Mouse (Mus musculus): ENCODE data around the gene Tmem267. TPM values are rescaled to one million over a fixed set of nuclear protein-coding genes. Genes with fewer than 3 reads are reported as not detected.
A peak's percentile ranks its signal among the peaks of the same experiment; 100 is the strongest.
"Not testable (repeated sequence)": the region's sequence is repeated elsewhere in the genome, so short reads cannot be mapped to it uniquely, and the experiment has no call there.

Tmem267 gene
- polyA plus RNA-seq, 1 experiment from 2014 or later: 1.4 TPM

DNA sequence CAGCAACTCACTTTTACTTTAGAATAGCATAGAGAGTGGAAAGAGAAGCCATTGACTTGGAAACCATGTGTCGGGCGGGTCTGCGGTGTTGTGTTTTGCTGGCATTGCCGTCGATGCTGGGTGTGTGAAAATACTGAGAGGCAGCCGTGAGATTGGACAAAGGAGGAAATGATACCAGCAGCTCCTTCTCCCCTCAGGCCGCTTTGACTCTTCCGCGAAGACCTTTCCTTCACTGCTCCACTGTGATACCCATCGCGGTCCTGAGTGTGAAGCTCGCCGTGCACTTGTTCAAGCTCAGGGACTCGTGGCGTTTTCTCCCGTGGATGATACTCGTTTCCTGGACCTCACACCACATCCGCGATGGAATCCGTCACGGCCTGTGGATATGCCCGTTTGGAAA, 7.1 kb downstream of the Tmem267 start:
- H3K9ac ChIP-seq, H3K4me2 ChIP-seq, H3K36me3 ChIP-seq, H3K27ac ChIP-seq, H3K4me3 ChIP-seq, H3K27me3 ChIP-seq, H3K4me1 ChIP-seq: not testable (repeated sequence)
- peaks cover 17% of the 10 kb centered on the region for H3K9me3 ChIP-seq
- peak; percentile 30 for ATAC-seq (ENCODE audit: insufficient number of reproducible peaks, low FRiP score, low TSS enrichment, low read depth)
- 96% methylated on average over 13 of the region's 22 CpGs for WGBS

DNA sequence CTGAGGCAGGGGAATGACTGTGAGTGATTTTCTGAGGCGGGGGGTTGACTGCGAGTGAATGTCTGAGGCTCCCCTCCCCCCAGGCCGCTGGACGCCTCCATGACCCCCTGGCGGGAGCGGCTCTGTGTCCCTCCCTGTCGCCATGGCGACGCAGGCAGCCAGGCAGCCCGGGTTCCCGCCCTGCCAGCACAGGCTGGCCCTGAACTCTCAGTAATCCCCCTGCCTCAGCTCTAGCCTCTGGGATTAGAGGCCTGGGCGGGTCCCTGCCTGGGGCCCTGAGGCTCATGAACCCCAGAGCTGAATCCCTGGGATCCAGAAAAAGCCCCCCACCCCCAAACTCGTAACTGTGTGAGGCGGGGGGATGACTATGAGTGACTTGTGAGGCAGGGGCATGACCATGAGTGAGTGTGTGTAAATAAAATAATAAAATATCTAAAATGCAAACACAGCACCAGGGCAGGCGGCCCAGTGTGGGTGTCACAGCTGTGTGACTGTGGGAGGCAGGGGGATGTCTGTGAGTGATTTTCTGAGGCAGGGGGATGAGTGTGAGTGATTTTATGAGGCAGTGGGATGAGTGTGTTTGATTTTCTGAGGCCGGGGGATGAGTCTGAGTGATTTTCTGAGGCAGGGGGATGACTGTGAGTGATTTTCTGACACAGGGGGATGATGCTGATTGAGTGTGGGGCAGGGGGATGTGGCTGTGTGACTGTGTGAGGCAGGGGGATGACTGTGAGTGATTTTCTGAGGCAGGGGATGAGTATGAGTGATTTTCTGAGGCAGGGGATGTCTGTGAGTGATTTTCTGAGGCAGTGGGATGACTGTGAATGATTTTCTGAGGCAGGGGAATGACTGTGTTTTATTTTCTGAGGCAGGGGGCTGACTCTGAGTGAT, 108.7 kb downstream of the Tmem267 start:
- not testable (repeated sequence) for H3K27me3 ChIP-seq, H3K4me3 ChIP-seq, H3K36me3 ChIP-seq, H3K4me1 ChIP-seq, H3K27ac ChIP-seq, H3K9ac ChIP-seq, H3K4me2 ChIP-seq
- peak; percentile 93 for ATAC-seq (ENCODE audit: insufficient number of reproducible peaks, low FRiP score, low TSS enrichment, low read depth)
- peaks cover 12% of the 10 kb centered on the region for H3K9me3 ChIP-seq
- WGBS: 70% methylated on average over 16 of the region's 16 CpGs

DNA sequence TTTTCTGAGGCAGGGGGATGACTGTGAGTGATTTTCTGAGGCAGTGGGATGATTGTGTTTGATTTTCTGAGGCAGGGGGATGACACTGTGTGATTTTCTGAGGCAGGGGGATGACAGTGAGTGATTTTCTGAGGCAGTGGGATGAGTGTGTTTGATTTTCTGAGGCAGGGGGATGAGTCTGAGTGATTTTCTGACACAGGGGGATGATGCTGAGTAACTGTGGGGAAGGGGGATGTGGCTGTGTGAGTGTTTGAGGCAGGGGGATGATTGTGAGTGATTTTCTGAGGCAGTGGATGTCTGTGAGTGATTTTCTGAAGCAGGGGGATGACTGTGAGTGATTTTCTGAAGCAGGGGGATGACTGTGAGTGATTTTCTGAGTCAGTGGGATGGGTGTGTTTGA, 110.6 kb downstream of the Tmem267 start:
- not testable (repeated sequence) for H3K9ac ChIP-seq; ATAC-seq (ENCODE audit: insufficient number of reproducible peaks, low FRiP score, low TSS enrichment, low read depth); H3K4me2 ChIP-seq; H3K4me3 ChIP-seq; H3K4me1 ChIP-seq; H3K36me3 ChIP-seq; H3K27ac ChIP-seq; H3K27me3 ChIP-seq
- H3K9me3 ChIP-seq: peaks cover 15% of the 10 kb centered on the region

DNA sequence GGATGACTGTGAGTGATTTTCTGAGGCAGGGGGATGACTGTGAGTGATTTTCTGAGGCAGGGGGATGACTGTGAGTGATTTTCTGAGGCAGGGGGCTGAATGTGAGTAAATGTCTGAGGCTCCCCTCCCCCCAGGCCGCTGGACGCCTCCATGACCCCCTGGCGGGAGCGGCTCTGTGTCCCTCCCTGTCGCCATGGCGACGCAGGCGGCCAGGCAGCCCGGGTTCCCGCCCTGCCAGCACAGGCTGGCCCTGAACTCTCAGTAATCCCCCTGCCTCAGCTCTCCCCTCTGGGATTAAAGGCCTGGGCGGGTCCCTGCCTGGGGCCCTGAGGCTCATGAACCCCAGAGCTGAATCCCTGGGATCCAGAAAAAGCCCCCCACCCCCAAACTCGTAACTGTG, 111.2 kb downstream of the Tmem267 start:
- not testable (repeated sequence) for H3K4me2 ChIP-seq; ATAC-seq (ENCODE audit: insufficient number of reproducible peaks, low FRiP score, low TSS enrichment, low read depth); H3K27ac ChIP-seq; H3K27me3 ChIP-seq; H3K4me3 ChIP-seq; H3K36me3 ChIP-seq; H3K9ac ChIP-seq; H3K4me1 ChIP-seq
- H3K9me3 ChIP-seq: peaks cover 20% of the 10 kb centered on the region
- 79% methylated on average over 12 of the region's 12 CpGs for WGBS

DNA sequence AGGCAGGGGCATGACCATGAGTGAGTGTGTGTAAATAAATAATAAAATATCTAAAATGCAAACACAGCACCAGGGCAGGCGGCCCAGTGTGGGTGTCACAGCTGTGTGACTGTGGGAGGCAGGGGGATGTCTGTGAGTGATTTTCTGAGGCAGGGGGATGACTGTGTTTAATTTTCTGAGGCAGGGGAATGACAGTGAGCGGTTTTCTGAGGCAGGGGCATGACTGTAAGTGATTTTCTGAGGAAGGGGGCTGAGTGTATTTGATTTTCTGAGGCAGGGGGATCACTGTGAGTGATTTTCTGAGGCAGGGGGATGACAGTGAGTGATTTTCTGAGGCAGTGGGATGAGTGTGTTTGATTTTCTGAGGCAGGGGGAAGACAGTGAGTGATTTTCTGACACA, 111.7 kb downstream of the Tmem267 start:
- not testable (repeated sequence) for H3K4me1 ChIP-seq; H3K27me3 ChIP-seq; H3K36me3 ChIP-seq; H3K9ac ChIP-seq; H3K27ac ChIP-seq; H3K4me3 ChIP-seq; ATAC-seq (ENCODE audit: insufficient number of reproducible peaks, low FRiP score, low TSS enrichment, low read depth); H3K4me2 ChIP-seq
- 60% methylated on average over 2 of the region's 2 CpGs for WGBS
- H3K9me3 ChIP-seq: peaks cover 20% of the 10 kb centered on the region

DNA sequence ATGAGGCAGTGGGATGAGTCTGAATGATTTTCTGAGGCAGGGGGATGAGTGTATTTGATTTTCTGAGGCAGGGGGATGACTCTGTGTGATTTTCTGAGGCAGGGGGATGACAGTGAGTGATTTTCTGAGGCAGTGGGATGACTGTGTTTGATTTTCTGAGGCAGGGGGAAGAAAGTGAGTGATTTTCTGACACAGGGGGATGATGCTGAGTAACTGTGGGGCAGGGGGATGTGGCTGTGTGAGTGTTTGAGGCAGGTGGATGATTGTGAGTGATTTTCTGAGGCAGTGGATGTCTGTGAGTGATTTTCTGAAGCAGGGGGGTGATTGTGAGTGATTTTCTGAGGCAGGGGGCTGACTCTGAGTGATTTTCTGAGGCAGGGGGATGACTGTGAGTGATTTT, 112.3 kb downstream of the Tmem267 start:
- H3K36me3 ChIP-seq, H3K27me3 ChIP-seq, H3K9ac ChIP-seq, H3K27ac ChIP-seq, H3K4me1 ChIP-seq, H3K4me3 ChIP-seq, H3K4me2 ChIP-seq: not testable (repeated sequence)
- 0 out of 2 replicates have a peak, but pooled peaks have one; percentile 48 for ATAC-seq (ENCODE audit: insufficient number of reproducible peaks, low FRiP score, low TSS enrichment, low read depth)
- peaks cover 24% of the 10 kb centered on the region for H3K9me3 ChIP-seq

DNA sequence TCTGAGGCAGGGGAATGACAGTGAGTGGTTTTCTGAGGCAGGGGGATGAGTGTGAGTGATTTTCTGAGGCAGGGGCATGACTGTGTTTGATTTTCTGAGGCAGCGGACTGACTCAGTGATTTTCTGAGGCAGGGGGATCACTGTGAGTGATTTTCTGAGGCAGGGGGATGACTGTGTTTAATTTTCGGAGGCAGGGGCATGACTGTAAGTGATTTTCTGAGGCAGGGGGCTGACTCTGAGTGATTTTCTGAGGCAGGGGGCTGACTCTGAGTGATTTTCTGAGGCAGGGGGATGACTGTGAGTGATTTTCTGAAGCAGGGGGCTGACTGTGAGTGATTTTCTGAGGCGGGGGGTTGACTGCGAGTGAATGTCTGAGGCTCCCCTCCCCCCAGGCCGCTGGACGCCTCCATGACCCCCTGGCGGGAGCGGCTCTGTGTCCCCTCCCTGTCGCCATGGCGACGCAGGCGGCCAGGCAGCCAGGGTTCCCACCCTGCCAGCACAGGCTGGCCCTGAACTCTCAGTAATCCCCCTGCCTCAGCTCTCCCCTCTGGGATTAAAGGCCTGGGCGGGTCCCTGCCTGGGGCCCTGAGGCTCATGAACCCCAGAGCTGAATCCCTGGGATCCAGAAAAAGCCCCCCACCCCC, 115.0 kb downstream of the Tmem267 start:
- H3K4me1 ChIP-seq; ATAC-seq (ENCODE audit: insufficient number of reproducible peaks, low FRiP score, low TSS enrichment, low read depth); H3K27ac ChIP-seq; H3K27me3 ChIP-seq; H3K4me2 ChIP-seq; H3K9ac ChIP-seq; H3K36me3 ChIP-seq; H3K4me3 ChIP-seq: not testable (repeated sequence)
- 61% methylated on average over 13 of the region's 13 CpGs for WGBS
- peaks cover 12% of the 10 kb centered on the region; the same call in 1 of the 2 replicates for H3K9me3 ChIP-seq

DNA sequence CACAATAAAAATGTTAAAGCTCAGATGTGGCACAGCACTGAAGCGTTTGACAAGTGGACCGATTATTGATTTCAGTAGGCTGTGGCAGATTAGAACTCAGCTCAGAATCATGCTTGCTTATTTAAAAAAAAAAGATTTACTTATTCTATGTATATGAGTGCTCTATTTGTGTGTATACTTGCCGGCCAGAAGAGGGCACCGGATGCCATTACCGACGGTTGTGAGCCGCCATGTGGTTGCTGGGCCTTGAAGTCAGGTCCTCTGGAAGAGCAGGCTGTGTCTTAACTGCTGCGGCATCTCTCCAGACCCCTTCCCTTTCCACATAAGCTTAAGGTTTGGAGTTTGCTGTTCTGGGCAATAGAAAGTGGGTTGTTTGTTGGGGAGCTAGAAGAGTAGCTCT, 116.1 kb downstream of the Tmem267 start:
- not testable (repeated sequence) for H3K4me2 ChIP-seq

DNA sequence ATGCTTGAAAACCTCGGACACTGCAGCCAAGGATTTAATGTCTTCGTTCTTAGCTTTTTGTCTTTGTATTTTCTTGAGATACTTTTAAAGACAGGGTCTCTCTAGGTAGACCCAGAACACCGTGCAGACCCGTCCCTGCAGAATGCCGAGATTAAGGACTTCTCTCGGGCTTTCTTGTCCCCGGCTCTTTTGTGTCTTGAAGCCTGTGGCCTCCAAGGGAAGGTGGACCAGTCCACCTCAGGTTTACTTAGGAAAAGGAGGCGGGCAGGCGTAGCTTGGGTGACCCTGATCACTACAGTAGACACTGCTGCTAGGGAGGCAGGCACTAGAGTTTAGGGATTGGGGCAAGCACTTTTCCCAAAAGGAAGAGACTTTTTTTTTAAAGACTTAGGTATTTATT, 116.5 kb downstream of the Tmem267 start:
- H3K4me2 ChIP-seq, H3K9ac ChIP-seq, H3K36me3 ChIP-seq, H3K27me3 ChIP-seq, H3K27ac ChIP-seq, H3K4me3 ChIP-seq, H3K4me1 ChIP-seq: not testable (repeated sequence)
- peak; percentile 15 for ATAC-seq (ENCODE audit: insufficient number of reproducible peaks, low FRiP score, low TSS enrichment, low read depth)
- WGBS: 92% methylated on average over 8 of the region's 9 CpGs
- peaks cover 12% of the 10 kb centered on the region; the same call in 1 of the 2 replicates for H3K9me3 ChIP-seq

More for the DNA sequence above, 116.1 kb downstream of the Tmem267 start:
- not testable (repeated sequence) for H3K27me3 ChIP-seq, H3K9ac ChIP-seq, H3K4me3 ChIP-seq, H3K27ac ChIP-seq, H3K4me1 ChIP-seq, H3K36me3 ChIP-seq
- ATAC-seq (ENCODE audit: insufficient number of reproducible peaks, low FRiP score, low TSS enrichment, low read depth): peak; percentile 30
- WGBS: 93% methylated on average over 8 of the region's 8 CpGs
- peaks cover 12% of the 10 kb centered on the region; the same call in 1 of the 2 replicates for H3K9me3 ChIP-seq

DNA sequence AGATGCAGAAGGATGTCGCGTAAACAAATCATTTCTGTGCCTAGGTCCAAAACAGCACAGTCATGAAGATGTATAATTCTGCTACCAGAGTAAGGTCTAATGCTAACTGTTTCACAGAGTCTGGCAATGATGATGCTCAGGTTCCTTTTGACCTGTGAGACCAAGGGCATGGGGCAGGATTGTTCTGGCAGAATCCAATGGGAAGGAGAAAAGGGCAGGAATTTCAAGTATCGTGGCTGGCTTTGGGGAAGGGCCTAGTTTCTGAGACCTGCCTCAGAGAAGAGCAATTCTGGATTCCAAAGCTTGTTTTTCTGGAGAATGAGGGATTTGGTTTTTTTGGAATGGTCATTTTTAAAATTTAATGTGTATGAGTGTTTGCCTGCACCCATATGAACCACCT, 131.0 kb downstream of the Tmem267 start:
- H3K27ac ChIP-seq: no peak overlapping the region
- H3K4me2 ChIP-seq: no peak overlapping the region
- H3K4me1 ChIP-seq: no peaks in the 10 kb centered on the region
- ATAC-seq (ENCODE audit: insufficient number of reproducible peaks, low FRiP score, low TSS enrichment, low read depth): no peak
- no peak overlapping the region for H3K4me3 ChIP-seq
- H3K9ac ChIP-seq: no peak overlapping the region
- WGBS: 94% methylated on average over 3 of the region's 3 CpGs
- H3K27me3 ChIP-seq: no peaks in the 10 kb centered on the region
- H3K36me3 ChIP-seq: no peaks in the 10 kb centered on the region
- H3K9me3 ChIP-seq: no peaks in the 10 kb centered on the region

DNA sequence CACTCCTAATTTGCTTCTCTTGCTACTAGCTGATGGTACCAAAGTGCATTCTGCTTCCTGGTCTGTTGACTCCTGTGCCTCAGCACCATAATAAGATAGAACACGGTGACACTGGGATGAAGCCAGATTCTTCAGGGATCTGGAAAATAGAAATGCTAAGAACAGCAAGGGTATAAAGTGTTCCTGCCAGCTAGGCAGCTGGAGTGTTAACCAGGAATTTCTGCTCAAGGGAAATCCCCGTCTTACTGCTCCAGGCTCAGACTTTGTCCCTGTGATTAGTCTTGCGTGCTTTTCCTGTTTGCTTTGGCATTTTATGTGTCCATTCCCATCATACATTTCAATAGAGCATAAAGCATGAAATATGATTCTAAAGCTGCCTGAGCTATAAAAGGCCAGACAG, 131.9 kb downstream of the Tmem267 start:
- ATAC-seq (ENCODE audit: insufficient number of reproducible peaks, low FRiP score, low TSS enrichment, low read depth): no peak
- H3K27me3 ChIP-seq: no peaks in the 10 kb centered on the region
- WGBS: 60% methylated on average over 3 of the region's 3 CpGs

DNA sequence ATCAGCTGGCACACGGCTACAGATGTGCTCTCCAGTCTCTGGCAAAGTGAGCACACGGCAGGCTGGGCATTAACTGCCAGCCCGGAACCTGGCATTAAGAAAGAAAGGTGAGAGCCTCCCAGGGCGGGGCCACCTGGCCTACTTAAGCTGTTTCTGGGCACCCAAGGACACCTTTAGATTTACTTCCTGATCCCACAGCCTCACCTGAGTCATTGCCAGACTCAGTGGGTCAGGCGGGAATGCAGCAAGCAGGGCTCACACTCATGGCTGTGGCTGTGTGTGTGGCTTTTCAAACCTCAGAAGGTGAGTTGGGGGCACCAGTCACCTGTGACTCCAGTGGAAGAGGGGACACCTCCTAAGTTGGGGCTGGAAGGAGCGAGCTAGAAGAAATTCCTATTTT, 135.8 kb downstream of the Tmem267 start, which contains the start of gene Ccl28:
TSS of gene Ccl28 (plus strand) at position 186 of the 400 bp plus-strand sequence.
- Histone ChIP-seq H3K4me3 (no peak within 1 kb of the TSS), H3K9ac (no peak within 1 kb of the TSS), H3K27ac (no peak within 1 kb of the TSS), H3K4me1 (no peaks in the 10 kb centered on the region), H3K27me3 (no peaks in the 10 kb centered on the region), H3K4me2 (no peak within 1 kb of the TSS), H3K9me3 (no peaks in the 10 kb centered on the region), H3K36me3 (no peaks in the 10 kb centered on the region)
- ATAC-seq (ENCODE audit: insufficient number of reproducible peaks, low FRiP score, low TSS enrichment, low read depth): no peak
- 85% methylated on average over 6 of the region's 6 CpGs for WGBS

More for the DNA sequence above, 131.9 kb downstream of the Tmem267 start:
- no peak overlapping the region for H3K4me3 ChIP-seq
- H3K4me1 ChIP-seq: no peaks in the 10 kb centered on the region
- no peaks in the 10 kb centered on the region for H3K36me3 ChIP-seq
- H3K9ac ChIP-seq: no peak overlapping the region
- H3K27ac ChIP-seq: no peak overlapping the region
- no peak overlapping the region for H3K4me2 ChIP-seq
- H3K9me3 ChIP-seq: no peaks in the 10 kb centered on the region

All from limb, embryonic 15.5 days (tissue).